Mouse (Mus musculus) cerebellum, postnatal 25 days (tissue): ENCODE data around the gene Ehd3.
"Not testable (repeated sequence)": the region's sequence is repeated elsewhere in the genome, so short reads cannot be mapped to it uniquely, and the experiment has no call there.

Experiments
- DNase-seq, 2 experiments: peaks; one replicate each; pipeline ENCODE4 v3.0.0; 2021; ENCODE audit warnings: mixed read lengths in 2 of 2

Gene Ehd3

DNA sequence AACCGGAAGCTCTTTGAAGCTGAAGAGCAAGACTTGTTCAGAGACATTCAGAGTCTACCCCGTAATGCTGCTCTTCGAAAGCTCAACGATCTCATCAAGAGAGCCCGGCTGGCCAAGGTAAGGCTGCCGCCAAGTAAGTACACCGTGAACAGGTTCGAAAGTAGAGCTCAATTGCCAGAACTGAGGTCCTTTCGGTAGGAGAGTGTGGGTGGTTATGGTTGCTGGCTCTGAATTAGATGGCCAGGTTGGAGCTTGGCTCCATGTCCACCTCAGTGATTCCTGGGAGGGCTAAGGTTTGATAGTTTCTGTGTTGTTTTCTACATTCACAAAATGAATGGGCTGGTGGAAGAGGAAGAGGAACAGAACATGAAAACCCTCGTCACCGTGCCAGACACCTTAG, 23.5 kb downstream of the Ehd3 start:
- no peak for DNase-seq

DNA sequence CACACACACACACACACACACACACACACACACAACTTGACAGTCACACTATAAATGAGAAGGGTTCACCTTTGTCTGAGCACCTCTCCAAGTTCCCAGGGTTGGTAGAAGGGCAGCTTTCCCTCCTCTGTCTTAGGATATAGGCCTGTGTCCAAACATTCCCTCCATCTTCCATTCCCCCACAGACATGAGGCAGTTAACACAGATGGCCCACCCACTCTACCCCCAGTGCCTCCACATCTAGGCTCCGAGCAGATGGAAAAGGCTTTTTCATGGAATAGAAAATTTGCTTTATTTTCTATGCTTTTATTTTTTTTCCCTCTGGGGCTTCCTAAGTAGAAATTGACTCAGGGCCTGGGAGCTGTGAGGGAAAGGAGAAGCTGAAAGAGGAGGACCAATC, 26.6 kb downstream of the Ehd3 start:
- DNase-seq = no peak

DNA sequence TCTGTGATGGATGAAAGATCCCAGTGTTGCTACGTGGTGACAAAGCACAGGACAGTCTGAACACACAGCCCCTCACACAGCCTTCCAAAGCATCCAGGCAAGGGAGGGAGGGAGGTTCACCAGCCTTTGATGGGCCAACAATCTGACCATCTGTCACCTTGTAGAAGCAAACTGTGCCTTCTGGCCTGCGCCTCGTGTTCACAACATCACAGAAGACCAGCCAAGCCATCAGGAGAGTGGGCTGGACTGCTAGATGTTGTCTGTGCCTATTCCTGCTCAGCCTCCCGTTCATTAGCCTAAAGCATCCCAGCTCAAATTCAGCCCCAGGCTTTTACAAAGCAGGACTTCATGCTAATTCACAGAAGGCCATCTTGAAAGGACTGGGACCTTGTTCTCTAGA, 27.5 kb downstream of the Ehd3 start:
- DNase-seq = peak; percentile 81 to 87

DNA sequence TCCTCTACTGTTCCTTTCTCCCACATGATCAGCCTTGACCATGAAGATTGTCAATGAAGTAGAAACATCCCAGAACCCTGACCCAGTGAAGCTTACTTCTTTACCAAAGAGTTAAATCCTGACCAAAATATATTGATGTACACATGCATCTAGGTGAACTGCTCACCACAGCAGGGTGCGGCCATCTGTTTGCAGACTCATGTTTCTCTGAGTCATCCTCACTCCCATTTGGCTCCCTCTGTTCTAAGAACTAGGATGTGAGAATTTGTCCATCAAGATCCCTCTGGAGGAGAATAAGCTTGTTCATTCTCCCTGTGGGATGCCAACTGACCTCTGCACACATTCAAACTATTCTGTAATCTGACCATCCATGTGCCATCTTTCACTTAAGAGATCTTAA, 29.0 kb downstream of the Ehd3 start:
- peak; percentile 74 to 87 for DNase-seq

DNA sequence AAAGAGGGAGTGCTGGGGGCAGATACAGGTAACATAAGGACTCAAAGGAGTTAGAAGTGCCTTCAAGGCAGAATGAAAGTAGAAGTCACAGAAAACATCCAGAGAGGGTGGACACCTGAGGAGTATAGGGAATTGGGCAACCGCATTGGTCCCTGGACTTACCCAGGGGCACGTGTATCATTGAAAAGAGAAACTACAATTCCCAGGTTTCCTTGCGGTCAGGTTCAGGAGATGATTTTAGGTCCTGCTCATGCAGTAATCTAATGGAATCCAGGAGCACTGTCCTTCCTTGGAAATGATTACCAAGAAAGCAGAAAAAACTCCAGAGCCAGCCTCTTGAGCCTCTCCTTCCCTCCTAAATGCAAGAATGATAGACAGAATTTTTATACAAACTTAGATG, 29.5 kb downstream of the Ehd3 start:
- no peak for DNase-seq

DNA sequence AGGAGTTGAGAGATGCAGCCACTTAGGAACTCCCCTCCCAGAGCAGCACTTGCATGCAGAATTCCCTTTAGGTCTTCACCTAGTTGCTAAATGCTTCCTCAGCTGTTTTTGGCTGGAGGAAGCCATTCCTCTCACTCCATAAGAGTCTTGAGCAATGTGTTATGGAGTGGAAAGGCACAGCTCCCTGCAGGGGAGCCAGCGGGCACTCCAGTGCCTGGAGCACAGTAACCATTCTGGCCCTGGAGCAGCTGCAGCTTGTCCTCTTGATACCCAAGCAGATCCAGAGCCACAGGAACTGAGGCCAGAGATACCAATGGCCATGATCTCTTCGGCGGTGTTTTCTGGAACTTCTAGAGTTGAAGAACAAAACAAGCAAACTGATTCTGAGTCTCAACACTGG, 32.7 kb downstream of the Ehd3 start:
- no peak for DNase-seq

DNA sequence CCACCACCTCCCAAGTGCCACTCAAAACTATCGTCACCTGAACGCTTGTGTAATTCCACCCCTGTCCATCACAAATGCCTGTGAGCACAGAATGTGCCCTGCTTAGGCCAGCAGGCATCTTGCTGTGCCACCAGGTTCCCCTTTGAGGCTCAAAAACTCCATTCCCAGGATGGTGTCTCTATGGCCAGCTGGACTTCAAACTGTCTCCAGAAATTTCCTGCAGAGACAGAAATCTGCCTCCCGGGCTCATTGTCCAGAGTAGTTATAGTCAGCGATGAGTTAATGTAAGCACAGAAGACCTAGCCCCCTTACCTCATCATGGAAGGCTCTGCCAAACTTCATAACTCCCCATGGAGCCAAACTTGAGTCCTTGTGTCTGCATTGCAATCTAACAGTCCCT, 33.3 kb downstream of the Ehd3 start:
- peak; percentile 34 to 38 for DNase-seq

DNA sequence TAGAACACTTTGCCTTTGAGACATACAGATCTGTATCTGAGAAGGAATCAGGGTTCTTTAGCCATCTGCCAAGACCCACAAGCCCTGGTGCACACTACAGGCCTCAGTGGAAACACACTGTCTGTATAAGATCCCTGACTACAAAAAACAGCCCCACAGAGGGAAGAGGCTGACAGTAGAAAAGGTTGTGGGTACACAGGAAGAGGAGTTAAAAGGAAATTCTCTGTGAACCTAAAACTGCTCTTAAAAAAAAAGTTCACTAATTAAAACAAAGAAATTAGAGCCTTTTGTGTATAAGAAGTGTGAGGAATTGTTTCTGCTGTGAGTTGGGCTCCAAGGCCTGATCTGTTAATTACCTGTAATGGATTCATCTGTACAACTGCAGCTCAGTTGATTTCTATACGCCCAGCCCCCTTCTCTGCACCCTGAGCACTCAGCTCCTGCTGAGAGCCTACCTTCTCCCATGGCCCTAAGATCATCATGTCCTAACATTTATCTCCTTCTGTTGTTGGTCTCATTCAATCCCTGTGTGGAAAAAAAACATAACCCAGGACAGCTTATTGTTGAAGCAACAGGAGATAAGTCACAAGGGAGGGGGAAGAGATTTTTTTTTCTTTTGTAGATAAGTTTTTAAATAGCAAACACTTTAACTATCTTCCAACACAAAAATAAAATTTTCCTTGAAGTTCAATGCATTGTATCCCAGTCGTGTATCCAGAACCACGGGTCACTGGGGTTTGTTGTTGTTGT, 35.3 kb downstream of the Ehd3 start:
- DNase-seq = no peak

DNA sequence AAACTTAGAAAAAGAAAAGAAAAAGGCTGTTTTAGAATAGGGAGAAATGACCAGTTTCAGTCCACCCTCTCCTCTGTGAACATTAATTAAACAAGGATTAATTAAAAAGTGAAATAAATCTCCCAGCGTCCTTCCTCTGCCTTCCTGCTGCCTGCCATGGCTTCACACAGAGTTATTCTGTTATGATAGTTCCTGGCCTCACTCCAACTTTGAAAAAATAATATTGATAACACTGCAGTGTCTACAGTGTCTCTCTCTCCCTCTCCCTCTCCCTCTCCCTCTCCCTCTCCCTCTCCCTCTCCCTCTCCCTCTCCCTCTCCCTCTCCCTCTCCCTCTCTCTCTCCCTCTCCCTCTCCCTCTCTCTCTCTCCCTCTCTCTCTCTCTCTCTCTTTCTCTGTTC, 35.9 kb downstream of the Ehd3 start:
- not testable (repeated sequence) for DNase-seq

DNA sequence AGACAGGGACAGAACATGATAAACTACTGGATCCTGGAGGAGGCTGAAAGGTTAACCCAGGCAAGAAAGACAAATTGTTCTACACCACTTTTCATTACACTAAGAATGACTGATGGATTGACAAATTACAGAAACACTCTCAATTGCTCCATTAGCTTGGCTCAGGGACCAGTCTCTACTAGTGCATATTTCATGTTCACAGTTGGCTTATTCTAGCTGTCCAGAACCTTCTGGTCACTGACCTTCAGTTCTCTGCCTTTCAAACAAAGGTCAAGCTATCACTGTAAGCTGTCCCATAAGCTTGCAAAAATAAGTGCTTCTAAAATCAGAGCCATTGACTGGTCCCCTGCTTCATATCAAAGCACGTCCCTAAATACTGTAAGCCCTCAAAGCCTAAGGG, 39.0 kb downstream of the Ehd3 start:
- DNase-seq = no peak

DNA sequence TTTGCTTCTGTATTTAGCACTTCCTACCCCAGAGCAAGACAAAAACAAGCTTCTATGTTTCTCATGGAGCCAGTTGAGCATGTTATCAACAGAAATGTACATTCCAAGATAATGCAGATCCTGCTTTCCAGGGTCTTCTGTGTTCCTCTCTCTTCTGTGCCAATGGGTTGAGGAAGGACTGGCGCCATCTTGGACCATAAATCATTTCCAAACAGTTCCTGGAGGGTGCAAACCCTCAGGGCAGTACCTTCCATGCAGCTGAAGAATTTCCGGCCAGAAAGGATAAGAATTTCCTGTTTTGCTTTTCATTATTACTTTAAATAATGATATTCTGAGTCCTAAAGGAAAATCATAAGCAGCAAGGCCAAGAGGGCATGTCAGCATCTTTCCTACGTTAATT, 41.7 kb downstream of the Ehd3 start:
- no peak for DNase-seq

DNA sequence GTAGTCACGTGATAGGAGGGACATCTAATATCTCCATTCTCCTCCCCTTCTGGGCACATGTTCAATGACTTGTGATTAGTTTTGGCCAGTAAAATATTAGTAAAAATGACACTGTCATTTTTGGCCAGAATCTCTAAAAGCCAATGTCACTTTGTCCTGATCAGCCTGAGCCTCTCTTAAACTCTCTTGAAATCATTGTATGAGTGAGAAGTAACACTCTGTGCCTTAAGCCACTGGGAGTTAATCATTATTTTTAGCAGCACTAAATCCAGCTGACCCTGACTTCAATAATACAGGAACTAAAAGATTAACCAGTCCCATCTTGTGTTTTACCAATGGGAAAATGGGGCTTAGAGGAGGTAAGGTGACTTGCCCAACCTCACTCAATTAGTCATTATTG, 43.5 kb downstream of the Ehd3 start:
- DNase-seq = no peak

DNA sequence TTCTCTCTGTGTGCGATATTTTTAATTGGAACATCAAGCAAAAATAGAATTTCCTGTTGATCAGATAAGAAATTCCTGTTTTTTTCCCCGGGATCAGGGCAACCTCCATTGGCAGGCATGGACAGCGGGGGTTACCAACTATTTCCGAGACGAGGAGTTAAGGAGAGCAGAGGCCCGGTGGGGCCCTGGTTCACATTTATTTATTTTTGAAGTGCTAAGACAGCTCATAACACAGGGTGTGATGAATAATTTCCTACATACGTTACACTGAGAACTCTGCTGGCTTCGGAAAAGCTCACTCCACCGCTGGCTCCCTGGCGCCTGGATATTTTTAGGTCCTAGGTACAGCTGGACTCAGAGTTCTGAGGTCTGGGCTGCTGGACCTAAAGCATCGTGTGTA, 49.1 kb downstream of the Ehd3 start:
- DNase-seq = no peak

DNA sequence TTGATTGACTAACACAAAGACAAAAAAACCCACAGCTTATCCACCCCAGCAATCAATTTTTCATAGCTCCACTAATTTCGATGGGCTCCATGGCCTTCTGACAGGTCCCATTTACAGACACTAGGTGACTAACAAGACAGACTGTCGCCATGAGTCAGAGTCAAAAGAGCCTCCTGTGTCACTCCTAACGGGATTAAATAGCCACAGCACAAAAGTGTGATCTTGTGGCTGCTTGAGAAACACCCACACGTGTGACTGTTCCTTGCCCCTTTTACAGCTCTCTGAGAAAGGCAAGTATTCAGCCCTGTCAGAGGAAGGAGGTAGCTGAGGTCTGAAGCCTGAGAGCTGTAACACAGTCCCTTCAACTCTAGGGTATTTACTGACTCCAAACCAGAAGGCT, 49.8 kb downstream of the Ehd3 start:
- no peak for DNase-seq

DNA sequence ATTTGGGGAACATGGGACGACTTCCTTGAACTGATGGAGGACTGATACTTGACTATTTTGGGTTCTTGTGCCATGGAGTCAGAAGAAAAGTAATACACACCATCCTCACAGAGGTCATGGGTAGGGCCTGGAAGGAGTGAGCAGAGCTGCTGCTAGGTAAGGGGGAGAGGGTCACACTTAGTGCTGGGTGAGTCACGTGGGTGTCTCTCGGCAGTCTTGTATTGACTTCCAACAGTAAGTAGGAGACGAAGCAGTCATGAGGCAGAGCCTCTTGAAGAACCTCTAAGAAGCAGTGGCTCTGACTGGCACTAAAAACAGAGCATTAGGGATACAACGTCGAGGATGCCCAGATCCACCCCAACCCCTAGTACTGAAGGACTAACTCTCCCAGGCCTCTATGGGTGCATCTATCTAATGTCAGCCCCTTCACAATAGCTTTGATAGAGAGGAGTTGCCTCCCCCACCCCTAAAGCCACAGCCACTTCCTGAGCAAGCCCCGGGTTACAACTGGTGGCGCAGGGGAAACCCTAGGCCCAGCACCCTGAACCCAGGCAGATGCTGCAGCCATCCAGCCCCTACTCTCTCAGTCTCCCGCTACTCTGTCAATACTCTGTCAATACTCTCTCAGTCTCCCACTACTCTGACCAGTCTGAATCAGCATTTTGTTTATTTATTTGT, 65.2 kb downstream of the Ehd3 start:
- no peak for DNase-seq

DNA sequence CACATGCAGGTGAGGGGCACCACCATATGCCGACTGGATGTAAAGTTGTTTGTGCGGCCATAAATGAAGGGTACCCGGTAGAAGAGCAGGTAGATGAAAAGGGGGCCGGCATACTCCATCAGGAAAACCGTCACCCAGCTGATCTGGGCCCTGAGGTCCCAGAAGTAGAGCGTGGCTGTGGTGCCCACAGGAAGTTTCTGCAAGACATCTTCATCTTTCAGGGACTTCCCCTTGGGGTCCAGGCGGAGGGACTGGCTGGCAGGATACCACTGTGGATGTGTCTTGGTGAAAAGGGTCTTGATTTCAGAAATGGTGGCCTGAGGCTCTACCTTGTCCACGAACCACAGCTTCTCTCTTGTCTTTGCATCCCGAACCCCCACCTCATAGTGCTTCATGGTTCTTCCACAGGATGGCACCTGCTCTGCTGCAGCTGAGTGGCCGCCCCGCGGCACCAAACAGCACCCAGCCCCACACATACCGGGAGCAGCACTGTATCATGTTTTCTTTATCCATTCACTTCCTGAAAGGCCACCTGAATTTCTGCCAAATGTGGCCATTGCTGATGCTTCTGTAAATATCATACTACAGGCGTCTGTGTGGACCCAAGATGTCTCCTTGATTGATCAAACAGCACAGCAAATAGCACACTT, 67.1 kb downstream of the Ehd3 start:
- DNase-seq = no peak

DNA sequence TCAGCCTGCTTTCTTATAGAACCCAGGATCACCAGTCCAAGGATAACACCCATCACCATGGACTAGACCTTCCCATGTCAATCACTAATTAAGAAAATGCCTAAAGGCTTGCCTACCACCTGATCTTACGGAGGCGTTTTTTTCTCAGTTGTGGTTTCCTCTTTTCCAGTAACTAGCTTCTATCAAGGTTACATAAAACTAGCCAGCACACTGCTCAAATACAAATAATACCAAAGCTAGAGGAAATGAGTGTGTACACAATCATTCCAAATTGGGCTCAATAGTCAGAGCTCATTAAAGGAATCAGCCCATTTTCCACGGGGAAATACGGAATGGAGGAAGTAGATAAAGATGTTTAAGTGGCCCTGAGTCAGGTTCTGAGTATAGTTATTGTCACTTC, 71.3 kb downstream of the Ehd3 start:
- DNase-seq = no peak

DNA sequence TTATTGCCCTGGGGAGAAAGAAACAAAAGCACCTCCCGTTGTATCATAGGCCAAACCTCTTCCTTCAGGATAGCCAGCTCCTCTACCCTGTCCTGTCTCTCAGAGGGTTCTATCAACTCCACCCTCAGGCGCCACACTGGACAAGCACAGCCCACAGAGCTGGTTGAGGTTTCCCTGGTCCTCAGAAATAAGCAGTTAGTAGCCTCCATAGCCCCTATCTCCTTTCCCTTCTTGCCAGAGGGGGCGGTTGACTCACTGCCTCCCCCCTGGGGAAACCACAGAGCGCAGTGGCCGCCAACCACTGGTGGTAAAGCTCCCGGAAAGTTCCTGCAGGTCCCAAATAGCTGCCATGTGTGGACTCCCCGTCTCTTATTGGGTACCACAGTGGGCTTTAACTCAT, 71.7 kb downstream of the Ehd3 start:
- DNase-seq = no peak

DNA sequence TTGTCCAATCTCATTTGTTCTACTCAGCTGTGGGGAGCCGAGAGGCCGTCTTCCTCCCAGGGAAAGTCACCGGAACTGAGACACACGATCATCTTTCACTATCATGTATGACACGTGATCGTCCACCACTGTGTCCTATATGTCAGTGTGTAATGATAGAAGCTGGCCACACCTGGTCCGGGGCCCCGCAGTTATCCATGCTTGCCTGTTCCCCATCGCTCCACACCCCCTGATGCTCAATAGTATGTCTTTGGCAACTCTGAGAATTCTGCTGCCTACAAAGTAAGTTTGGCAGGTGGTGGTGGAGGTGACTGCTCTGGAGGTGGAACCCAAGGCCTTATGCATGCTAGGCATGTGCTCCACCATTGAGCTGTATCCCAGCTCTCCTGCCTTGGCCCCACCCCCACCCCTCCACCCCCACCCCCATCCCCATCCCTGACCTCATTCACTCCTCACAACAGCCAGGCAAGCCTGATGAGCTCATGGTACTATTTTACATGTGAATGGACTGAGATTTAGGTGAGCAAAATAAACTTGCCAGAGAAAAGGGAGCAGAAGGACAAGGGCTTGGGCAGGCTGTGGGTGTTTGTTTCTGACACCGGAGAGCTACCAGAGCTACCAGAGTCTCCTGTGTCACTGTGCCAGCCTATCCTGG, 75.5 kb downstream of the Ehd3 start:
- no peak for DNase-seq

DNA sequence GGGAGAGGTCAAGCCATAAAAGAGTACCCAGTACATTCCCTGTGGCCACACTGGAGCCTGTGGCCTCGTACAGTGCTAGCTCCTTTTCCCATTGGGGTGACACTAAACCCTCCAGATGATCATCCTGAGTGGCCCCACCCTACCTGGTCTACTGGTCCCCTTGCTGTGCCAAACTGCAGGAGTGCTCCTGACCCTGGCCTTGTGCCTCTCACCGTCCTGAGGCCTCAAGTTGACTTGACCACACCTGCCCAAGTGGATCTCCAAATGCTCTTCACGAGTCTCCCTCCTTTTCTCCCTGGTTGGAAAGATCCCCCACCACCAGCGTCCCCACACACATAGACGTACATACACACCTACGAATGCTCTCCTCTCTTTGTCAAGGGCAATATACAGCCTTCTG, 76.4 kb downstream of the Ehd3 start:
- no peak for DNase-seq

DNA sequence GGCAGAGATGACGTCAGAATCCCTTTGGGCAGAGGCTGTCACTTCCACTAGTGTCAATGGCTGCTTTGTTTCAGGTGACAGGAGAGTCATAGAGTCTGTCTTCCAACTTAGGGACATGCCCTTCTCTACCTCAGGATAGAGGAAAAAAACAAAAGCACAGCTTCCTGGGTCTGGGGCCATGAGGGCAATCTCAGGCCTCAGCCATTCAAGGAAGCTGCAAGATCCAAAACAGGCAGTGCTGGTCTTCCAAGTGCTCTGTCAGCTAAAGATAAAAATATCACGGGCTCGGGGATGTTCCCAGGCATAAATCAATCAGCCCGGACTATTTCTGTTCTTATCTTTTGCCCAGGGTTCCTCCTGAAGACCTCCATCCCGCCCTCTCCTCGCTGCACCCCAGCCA, 77.4 kb downstream of the Ehd3 start:
- no peak for DNase-seq
